Mouse (Mus musculus) neutrophil, adult 5-6 weeks (primary cell): ENCODE results near the gene Nudt3. TPM values are rescaled to one million over a fixed set of nuclear protein-coding genes. Genes with fewer than 3 reads are reported as not detected.

Experiments
- ATAC-seq: fragments of 151-379, 151-347 bp; 2 replicates; pipeline ENCODE4 v1.8.0; 2017; ENCODE audit warnings: mild to moderate bottlenecking, moderate TSS enrichment; ENCODE audit not compliant: insufficient number of reproducible peaks, poor library complexity, low FRiP score, severe bottlenecking; ENCODE audit errors: extremely low read depth
- total RNA-seq: library from RNA; stranded (forward); fragments of 200-1000 nt; gene quantifications from 2 replicates; pipeline ENCODE4 v1.2.3, GENCODE M21; 2017

The Nudt3 gene
- total RNA-seq, 1 experiment from 2014 or later: 81.1 TPM

- no peak for ATAC-seq
Observed at GRCm38 (mm10) chr17:27610679-27611518, 12.4 kb downstream of the Nudt3 start.

- ATAC-seq: no peak
Observed at GRCm38 (mm10) chr17:27609576-27609975, 13.7 kb downstream of the Nudt3 start.

GRCm38 (mm10) chr17:27603522-27604234 lies 19.6 kb downstream of the Nudt3 start:
- ATAC-seq: no peak

DNA sequence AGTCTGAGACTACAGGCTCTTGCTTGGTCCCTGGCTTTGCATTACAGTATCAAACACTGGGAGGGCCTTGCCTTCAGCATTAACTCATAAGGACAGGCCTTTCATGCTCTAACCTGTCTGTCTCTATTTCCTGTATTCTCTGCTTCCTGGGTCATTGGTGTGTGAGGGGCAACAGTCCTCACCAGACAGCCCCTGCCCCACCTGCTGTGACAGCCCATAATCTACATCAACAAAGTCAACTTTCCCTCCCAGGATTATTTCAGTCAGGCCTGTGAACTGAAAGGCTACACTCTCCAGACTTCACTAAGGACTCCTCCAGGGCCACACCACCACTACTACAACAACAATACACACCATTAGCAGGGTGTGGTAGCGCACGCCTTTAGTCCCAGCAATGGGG lies 20.3 kb downstream of the Nudt3 start:
- ATAC-seq: no peak

GRCm38 (mm10) chr17:27600869-27601268 lies 22.4 kb downstream of the Nudt3 start:
- ATAC-seq: no peak

- no peak for ATAC-seq
Observed at GRCm38 (mm10) chr17:27600286-27600685, 23.0 kb downstream of the Nudt3 start.

DNA sequence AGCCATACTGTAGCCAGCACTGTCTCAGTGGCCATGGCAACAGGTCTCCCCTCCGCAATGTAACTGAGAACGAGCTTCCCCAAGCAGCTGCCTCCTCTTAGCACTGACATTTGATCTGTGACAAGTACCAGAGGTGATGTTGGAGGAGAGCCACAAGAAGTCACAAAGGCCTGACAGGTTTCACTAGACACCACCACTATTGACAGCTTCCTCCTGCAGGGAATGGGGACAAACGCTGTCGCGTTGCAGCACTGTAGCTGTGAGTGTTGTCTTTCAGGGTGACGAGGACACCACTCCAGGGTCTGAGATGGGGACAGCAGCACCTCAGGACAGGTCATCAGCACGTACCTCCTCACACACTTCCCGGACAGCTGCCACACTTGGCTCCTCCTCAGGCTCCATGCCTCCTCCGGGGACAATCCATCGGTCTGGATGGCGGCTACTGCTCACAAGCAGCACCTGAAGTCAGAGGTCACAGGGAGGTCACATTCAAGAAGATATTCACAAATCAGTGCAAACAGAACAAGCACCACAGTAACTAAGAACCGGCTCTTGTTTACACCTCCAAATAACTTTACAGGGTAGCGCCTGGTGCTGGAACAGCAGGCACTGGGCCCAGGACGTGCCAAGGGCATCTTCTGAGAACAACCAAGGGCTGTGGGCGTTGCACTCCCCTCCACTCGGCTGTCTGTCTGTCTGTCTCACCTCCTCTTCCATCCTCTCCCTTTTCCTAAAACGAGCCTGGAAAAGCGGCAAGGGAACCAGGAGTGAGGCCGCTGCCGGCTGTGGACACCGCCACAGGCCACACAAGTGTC lies 26.7 kb downstream of the Nudt3 start:
- ATAC-seq: no peak

DNA sequence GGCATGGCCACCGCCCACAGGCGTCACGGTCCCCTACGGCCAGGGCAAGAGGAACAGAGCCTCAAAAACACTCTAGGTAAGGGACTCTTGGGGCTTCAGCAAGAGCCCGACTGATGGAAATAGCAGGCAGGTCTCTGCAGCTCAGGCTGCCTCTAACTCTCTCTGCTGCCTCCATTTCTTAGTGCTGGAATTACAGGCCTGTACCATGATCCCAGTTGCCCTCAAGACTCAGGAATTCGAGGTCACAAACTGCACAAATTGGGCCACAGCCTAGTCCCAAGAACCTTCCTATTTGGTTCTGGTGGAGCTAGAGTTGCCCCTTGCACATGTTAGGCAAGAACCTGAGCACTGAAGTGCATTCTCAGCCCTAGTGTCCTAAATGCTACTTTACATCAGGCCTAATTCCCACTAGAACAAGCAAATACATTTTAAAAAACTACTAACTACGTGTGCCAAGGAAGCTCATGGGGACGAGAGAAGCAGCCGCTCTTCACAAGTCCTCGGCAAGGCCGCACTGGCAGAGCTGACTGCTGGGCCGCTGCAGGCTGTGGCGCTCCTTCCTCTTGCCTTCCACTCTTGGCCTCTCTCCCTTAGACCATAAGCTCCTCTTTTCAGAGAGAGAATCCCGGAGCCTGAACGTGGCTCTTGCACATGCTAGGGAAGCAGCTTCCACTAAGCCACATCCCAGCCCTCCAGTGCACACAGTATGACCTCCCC lies 27.5 kb downstream of the Nudt3 start:
- ATAC-seq: no peak

GRCm38 (mm10) chr17:27592565-27592910 lies 30.8 kb downstream of the Nudt3 start:
- ATAC-seq: no peak

- peak; percentile 72 for ATAC-seq
Observed at GRCm38 (mm10) chr17:27591826-27592564, 31.3 kb downstream of the Nudt3 start.

- ATAC-seq: no peak
Observed at GRCm38 (mm10) chr17:27588231-27588630, 35.1 kb downstream of the Nudt3 start.

DNA sequence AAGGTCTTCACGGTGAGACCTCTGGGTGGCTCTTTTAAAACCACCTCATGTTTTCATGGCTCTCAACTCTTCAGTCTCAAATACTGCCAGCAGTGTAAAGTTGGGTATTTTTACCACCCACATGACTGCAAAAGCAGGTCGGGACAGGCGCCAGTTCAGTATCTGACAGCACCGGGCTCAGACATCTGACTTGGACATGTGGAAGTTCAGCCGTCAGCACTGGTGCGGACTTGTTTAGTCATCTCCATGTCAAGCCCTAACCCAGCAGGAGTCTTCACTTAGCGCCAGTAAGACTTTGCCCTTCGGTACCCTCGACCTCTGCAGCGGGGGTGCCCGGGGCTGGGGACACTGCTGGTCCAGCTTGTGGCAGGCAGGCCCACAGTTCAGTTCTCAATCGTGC lies 36.0 kb downstream of the Nudt3 start:
- ATAC-seq: no peak

DNA sequence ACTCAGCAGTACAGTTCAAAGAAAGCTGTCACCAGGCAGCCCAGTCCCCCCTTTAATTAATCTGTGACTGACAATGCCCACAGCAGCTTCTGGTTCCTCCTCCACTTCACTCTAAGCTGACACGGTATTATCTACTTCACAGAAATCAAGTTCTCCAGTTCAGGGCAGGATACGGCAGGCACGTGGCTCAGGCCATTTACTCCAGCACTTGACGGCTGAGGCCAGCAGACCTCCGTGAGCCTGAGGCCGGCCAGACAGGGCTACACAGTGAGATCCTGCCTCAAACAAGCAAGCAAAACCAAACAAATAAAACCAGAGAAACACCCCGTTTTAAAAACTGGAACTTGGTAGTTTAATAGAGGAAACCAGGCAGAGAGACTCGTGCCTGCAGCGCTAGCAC lies 36.6 kb downstream of the Nudt3 start:
- no peak for ATAC-seq

DNA sequence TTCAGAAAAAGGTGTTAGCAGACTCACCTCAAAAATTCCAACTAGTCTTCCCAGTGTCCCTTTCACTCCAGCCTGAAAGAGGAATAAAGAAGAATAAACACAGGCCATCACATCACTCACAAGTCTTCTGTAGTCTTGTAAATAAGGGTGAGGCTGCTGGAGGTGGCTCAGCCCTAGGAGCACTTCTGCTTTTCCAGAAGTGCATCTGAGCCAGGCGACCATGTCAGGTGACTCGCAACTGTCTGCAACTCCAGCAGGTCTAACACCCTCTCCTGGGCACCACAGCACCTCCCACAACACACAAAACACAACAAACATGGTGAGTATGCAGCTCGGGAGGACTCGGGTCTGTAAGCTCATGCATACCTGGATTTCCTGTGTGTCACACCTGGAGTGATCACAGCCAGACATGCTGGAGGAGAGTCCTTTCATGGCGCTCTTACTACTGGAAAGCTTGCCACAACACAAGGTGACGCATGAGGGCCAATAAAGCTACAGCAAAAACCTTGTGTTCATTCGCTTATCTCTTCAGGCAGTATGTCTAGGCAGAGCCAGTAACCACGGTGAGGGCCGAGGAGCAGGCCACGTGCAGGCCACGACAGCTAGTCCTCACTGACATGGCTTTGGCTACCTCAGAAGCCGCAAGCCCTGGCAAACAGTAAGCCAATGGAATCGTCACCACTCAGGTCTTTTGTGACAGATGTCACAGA lies 40.0 kb downstream of the Nudt3 start:
- no peak for ATAC-seq

- no peak for ATAC-seq
Observed at GRCm38 (mm10) chr17:27580392-27581068, 42.8 kb downstream of the Nudt3 start.

- no peak for ATAC-seq
Observed at GRCm38 (mm10) chr17:27579816-27580215, 43.5 kb downstream of the Nudt3 start.

DNA sequence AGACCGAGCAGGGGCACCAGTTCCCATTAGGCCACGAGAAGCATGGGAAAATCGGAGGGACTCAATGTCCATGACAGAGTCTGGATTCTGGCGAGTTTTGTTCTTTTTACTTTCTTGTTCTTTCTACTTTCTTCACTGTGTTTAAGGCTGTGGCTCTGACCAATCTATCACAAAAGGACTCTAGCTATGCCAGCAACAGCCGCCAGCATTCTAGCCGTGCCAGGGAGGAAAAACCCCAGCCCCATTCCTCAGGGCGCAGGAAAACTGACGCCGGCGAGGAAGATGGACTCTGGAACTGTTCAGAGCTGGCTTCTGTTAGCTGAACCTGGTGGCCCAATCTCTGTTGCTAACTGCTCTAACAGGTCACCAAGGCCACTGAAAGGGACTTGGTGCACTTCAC lies 44.8 kb downstream of the Nudt3 start:
- no peak for ATAC-seq
